Mouse (Mus musculus): ENCODE measurements around the gene Plpp1. TPM values are rescaled to one million over a fixed set of nuclear protein-coding genes. Genes with fewer than 3 reads are reported as not detected.

Gene Plpp1
- total RNA-seq, 2 experiments from 2014 or later, result 25.7 to 27.7 TPM

DNA sequence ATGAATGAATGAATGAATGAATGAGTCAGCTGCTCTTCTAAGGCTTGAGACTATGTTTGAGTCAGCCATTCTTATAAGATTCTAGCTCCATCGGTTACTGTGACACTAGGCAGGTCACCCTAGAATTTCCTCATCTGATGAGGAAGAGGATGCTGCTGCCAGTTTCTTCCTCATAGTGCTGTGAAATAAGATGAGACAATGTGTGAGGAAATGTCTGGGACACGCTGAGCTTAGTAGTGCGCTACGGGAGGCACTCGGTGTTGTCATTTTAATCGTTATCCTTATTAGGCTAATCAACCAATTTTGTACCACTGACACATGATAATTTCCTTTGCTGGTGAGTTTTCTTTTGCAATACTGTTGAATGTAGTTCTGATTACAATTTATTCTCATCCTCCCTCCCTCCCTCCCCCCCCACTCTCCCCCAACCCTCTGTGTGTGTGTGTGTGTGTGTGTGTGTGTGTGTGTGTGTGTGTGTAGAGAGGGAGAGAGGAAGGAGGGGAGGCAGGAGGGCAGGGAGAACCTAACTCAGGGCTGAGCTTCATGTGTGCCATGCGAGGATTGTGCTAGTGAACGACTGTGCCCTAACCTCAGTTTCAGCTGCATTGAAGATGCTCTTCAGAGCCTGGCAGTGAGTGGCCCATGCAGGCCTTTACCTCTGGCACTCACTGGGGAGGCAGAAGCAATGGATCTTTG, 11.3 kb downstream of the Plpp1 start:
- DNase-seq (ENCODE audit: low spot score in 2 of 2), result no peak

GRCm38 (mm10) chr13:112815996-112816395, 15.4 kb downstream of the Plpp1 start:
- no peak for DNase-seq (ENCODE audit: low spot score in 2 of 2)

- DNase-seq (ENCODE audit: low spot score in 2 of 2), result no peak
These were observed 17.5 kb downstream of the Plpp1 start for GRCm38 (mm10) chr13:112818125-112818524.

GRCm38 (mm10) chr13:112822413-112822812, 21.8 kb downstream of the Plpp1 start:
- DNase-seq (ENCODE audit: low spot score in 2 of 2), result no peak

DNA sequence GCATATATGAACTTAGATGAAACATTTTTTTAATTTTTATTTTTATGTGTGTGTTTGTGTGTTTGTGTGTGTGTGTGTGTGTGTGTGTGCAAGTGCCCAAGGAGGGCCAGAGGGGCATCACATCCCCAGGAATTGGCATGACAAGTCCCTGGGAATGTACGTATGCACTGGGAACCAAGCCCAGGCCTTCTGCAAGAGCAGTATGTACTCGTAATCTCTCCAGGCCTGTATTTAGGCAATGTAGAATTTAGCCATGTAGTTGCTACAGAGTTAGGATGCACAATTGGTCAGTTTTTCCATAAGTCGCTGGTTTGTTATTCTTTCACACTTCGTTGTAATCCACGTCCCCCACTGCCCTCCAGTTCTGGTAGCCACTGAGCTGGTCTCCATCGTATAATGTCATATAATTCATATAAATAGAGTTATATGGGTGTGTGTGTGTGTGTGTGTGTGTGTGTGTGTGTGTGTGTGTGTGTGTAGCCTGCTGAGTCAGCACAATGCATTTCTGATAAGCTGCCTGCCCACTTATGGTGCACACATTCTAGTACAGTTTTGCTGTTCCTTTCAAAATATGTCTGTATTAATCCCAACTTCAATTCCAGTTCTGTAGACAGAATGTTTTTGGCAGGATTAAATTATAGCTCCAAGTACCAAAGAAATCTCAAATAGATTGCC, 22.8 kb downstream of the Plpp1 start:
- DNase-seq (ENCODE audit: low spot score in 2 of 2), result no peak

DNA sequence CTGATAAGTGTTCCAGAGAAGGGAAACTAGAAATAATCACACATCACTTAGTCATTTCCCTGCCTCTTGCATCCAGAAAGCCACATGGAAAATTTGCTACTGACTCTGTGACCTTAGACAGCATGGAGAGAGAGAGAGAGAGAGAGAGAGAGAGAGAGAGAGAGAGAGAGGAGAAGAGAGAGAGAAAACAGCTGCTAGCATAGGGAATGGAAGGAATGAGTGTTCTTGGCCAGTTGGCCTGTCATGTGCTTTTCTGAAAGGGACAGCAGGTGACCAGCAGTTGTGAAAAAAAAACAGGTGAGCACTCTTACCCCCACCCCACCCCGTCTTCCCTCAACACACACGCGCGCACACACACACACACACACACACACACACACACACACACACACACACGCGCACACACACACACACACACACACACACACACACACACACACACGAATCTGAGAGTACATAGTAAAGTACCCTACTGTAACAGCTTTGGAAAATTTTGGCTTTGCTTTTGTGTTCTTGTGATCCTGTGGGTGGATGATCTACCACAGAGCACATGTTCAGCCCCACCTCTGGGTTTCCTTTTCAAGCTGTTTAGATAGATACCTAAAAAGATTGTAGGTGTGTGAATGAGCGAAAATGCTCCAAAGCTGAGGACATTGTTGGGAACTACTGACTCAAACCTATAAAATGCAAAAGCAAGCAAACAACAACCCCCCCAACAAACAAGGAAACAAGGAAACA, 23.5 kb downstream of the Plpp1 start:
- DNase-seq (ENCODE audit: low spot score in 2 of 2), result no peak

DNA sequence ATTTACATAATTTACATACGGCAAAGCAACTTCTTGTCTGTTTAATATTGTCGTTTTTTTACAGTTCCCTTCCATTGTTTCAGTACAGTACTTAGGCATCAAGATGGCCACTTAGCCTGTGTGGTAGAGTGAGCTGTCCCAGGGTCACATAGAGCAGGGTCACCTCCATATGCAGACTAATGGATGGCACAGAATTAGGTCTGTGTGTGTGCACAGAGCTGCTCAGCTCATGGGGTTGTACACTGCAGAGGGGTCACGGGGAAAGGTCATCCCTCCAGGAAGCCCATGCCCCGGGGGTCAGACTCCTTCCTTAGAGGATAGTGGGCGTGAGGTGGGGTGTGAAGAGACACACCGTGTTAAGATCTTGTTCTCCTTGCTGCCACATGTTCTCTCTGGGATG, 24.9 kb downstream of the Plpp1 start:
- no peak for DNase-seq (ENCODE audit: low spot score in 2 of 2)

GRCm38 (mm10) chr13:112829619-112830018, 29.0 kb downstream of the Plpp1 start:
- no peak for DNase-seq (ENCODE audit: low spot score in 2 of 2)

GRCm38 (mm10) chr13:112832589-112832988, 32.0 kb downstream of the Plpp1 start:
- DNase-seq (ENCODE audit: low spot score in 2 of 2), result no peak

DNA sequence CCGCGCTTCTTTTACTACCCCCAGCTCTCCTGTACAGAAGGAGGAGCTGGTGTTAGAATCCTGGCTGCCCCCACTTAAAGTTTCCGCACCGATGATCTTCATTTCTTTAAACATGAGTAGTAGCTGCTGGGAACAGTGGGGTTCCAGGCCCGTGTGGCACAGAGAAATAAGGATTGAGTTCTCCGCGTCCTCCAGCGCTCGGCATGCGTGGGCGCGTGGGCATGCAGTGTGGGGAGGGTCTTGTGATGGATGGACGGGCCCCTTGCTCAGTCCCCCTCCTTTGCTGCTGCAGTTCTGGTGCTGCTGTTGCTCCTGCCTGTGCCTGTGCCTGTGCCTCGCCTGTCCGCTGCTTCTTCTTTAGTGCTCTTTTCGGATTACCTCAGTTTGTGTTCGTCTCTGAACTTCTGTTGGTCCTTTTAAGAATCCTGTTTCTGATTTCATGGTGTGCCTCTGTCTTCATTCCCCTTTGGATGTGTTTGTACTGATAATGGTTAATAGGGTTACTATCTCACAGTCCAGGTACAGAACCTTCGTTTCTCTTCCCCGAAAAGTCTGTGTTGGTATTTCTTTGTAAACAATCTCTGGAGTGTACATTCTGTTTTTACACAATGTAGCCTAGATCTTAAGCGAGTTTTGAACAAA, 32.8 kb downstream of the Plpp1 start:
- no peak for DNase-seq (ENCODE audit: low spot score in 2 of 2)

DNA sequence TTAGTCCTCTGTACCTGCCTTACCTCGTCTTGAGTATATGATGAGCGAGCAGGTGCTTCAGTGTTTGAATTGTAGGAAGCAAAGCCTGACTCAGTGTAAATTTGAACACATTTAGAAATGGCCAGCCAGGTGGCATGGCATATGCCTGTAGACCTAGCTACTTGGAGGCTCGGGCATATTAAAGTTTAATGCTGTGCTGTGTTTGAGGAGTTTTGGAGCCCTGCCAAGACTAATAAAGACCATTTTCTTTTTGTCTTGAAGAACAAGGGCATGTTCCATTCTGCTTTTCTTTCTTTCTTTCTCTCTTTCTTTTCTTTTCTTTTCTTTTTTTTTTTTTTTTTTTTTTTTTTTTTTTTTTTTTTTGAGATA, 33.3 kb downstream of the Plpp1 start:
- DNase-seq (ENCODE audit: low spot score in 2 of 2), result peak in 1 of 2 experiments; percentile 24

- peak in 1 of 2 experiments; percentile 30 for DNase-seq (ENCODE audit: low spot score in 2 of 2)
These were observed 34.5 kb downstream of the Plpp1 start for GRCm38 (mm10) chr13:112835113-112835512.

DNA sequence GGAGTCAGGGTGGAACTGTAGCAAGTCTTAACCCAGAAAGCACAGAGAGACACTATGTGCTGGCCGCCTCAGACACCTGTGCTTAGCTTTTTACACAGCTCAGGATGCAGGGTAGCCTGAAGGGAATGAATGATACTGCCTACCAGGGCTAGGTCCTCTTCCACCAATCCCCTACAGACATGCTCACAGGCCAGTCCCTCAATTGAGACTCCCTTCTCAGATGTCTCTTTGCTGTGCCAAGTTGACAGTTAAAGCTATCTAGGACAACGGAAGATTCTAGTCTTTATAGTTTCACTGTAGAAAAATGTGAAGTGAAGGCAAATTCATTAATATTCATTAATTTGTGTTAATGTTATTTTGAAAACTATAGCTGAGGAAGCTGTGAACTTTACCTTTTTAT, 36.4 kb downstream of the Plpp1 start:
- no peak for DNase-seq (ENCODE audit: low spot score in 2 of 2)

GRCm38 (mm10) chr13:112837621-112838155, 37.1 kb downstream of the Plpp1 start:
- no peak for DNase-seq (ENCODE audit: low spot score in 2 of 2)

DNA sequence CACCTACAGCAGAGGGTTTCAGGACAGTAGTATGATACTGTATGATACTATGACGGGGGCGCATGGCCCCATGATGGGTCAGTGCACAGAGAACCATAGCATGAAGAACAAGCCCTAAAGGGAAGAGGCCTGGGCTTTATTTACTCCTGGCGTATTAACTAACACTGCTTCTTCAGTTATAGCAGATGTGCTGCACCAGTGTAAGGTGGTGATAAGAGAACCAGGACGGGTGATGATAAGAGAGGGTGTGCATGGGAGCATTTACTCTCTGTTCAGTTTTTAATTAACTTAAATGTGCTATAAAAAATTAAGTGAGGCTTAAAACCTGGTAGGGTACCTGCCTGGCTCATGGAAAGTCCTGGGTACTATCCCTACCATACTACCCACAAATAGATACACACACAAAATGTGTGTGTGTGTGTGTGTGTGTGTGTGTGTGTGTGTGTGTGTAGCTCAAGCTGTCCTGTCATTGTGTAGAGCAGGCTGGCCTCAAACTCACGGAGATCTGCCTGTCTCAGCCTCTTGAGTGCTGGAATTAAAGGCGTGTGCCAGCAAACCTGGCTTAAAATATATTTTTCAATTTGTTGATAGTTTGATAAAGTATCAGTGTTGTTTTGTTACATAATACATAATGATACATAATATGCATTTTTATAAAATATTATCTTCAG, 38.1 kb downstream of the Plpp1 start:
- DNase-seq (ENCODE audit: low spot score in 2 of 2), result no peak

- DNase-seq (ENCODE audit: low spot score in 2 of 2), result peak; percentile 52 to 67
These were observed 39.9 kb downstream of the Plpp1 start for GRCm38 (mm10) chr13:112840241-112841087.

- DNase-seq (ENCODE audit: low spot score in 2 of 2), result no peak
These were observed 45.3 kb downstream of the Plpp1 start for GRCm38 (mm10) chr13:112845931-112846330.

DNA sequence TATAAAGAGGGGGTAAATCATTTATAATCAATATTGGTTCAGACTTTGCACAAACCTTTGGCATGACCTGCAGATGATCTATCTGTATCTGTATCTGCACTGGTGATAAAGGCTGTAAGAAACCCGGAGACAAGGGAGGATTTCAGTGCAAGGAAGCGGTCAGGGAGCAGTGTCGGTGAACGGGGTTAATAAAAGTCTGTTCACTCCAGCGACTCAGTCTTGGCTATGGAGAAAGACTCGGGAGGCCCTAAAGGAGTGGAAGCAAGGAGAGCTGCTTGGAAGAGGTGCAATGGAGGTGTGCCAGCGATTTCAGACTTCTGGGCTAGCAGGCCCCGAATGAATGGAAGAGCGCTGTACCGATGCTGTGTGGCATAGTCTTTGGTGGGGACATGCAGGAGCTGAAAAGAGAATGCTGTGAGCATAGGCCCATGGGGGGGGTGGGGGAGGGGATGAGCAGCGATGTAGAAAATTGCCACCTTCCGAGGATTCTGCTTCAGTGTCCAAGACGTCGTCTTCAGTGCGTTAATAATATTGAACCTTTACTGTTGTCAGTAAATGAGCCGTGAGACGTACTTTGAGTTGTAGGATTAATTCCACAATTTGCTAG, 53.2 kb downstream of the Plpp1 start:
- no peak for DNase-seq (ENCODE audit: low spot score in 2 of 2)

- no peak for DNase-seq (ENCODE audit: low spot score in 2 of 2)
These were observed 53.8 kb downstream of the Plpp1 start for GRCm38 (mm10) chr13:112854402-112854801.

DNA sequence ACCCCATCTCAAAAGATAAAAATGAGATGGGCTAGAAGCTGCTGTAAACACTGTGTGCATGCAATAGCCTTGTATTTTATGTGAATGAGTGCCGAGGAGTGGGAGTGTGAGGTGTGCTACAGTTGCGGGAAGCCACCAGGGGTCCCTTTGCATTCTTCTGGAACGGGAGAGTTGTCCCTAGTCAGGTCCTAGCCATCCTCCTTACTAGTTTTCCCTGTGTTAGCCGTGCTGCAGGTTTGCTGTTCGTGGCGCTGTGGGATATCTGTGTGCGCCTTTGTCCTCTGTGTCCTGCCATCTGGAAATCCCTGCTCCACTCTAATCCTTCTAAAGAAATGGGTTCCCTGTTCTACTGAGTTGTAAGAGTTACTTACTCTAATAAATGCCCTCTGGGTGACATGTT, 57.3 kb downstream of the Plpp1 start:
- no peak for DNase-seq (ENCODE audit: low spot score in 2 of 2)

All from layer of hippocampus, adult 18-20 months (tissue).